In the genomic region with DNA sequence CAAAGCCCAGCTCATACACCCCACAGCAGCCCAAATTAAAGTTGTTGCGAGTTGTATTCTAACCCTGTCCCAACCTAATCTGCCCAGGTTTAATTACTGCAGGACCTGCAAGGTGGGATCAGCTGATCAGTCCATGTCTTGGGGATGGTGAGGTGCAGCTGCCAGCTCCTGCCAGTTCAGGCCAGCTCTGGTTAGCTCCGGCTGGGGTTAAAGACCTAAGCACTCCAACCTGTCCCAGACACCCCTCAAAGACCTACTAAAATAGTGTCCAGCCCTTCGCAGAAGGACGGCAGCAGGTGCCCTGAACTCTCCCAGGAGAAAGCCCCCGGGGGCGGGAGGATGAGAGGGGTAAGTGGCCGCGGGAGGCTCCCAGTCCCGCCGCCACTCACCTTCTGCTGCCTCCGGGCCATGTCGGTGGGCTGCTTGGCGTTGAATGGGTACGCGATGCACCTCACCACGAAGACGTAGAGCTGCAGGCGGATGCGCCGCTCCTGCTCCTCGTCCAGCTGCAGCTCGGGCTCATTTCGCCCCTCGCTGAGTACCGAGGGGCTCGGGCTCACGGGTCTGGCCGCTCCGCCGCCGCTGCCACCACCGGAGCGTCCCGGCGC, we compare ENCODE assay signal across 8 mouse cellular contexts. TPM values are rescaled to one million over a fixed set of nuclear protein-coding genes. Genes with fewer than 3 reads are reported as not detected.
DNase-seq lines count a peak whose midpoint lies in the region; ATAC-seq and TF ChIP-seq lines count a peak whose summit lies in the region.

No protein-coding gene starts in this region.

- WGBS in forebrain, embryonic 12.5 days, result 2% methylated on average over 32 of the region's 35 CpGs
- 2% methylated on average over 35 of the region's 35 CpGs for whole genome bisulfite sequencing in intestine, embryonic 16.5 days
- 3% methylated on average over 34 of the region's 35 CpGs for WGBS in liver, embryonic 16.5 days (ENCODE audit: insufficient replicate concordance)
- WGBS in stomach, embryonic 16.5 days, result 3% methylated on average over 35 of the region's 35 CpGs

- H3K9ac ChIP-seq in forebrain, embryonic 12.5 days, result peak overlapping the region; percentile 57
- peak overlapping the region; percentile 73 for H3K9ac ChIP-seq in intestine, embryonic 16.5 days (ENCODE audit: low read depth, low read length)
- no peak overlapping the region for H3K9ac ChIP-seq in liver, embryonic 16.5 days (ENCODE audit: low read depth, low read length)
- peak overlapping the region; percentile 83 for H3K9ac ChIP-seq in stomach, embryonic 16.5 days (ENCODE audit: low read length)

- ATAC-seq in cerebellum, adult (ENCODE audit: insufficient number of reproducible peaks, low FRiP score, low TSS enrichment), result peak; percentile 28
- ATAC-seq in forebrain, embryonic 12.5 days (ENCODE audit: low FRiP score), result peak; percentile 63
- ATAC-seq in intestine, embryonic 16.5 days, result peak; percentile 52
- no peak for ATAC-seq in liver, embryonic 16.5 days (ENCODE audit: low read depth)
- peak; percentile 6; the same call in 1 of the 2 replicates for ATAC-seq in stomach, embryonic 16.5 days (ENCODE audit: insufficient read depth, low FRiP score)

- no peaks in the 10 kb centered on the region for H3K9me3 ChIP-seq in forebrain, embryonic 12.5 days
- no peaks in the 10 kb centered on the region for H3K9me3 ChIP-seq in intestine, embryonic 16.5 days (ENCODE audit: control insufficient read depth, low read length)
- no peaks in the 10 kb centered on the region for H3K9me3 ChIP-seq in liver, embryonic 16.5 days (replicated peaks; ENCODE audit: control insufficient read depth, low read length)
- H3K9me3 ChIP-seq in stomach, embryonic 16.5 days (replicated peaks; ENCODE audit: control insufficient read depth, low read length), result no peaks in the 10 kb centered on the region

- peak overlapping the region; percentile 75 for H3K4me3 ChIP-seq in left cerebral cortex, adult 2 months
- peak overlapping the region; percentile 65 for H3K4me3 ChIP-seq in forebrain, embryonic 12.5 days (replicated peaks)
- H3K4me3 ChIP-seq in intestine, embryonic 16.5 days (ENCODE audit: low read length), result peak overlapping the region; percentile 71
- peak overlapping the region; percentile 62 for H3K4me3 ChIP-seq in liver, embryonic 16.5 days (ENCODE audit: low read depth, low read length)
- peak overlapping the region; percentile 74 for H3K4me3 ChIP-seq in stomach, embryonic 16.5 days (replicated peaks; ENCODE audit: low read length)

- peak overlapping the region; percentile 78 for H3K27ac ChIP-seq in left cerebral cortex, adult 2 months
- H3K27ac ChIP-seq in forebrain, embryonic 12.5 days, result no peak overlapping the region
- H3K27ac ChIP-seq in intestine, embryonic 16.5 days (ENCODE audit: low read length), result no peak overlapping the region
- H3K27ac ChIP-seq in liver, embryonic 16.5 days (ENCODE audit: low read length), result no peak overlapping the region
- peak overlapping the region; percentile 15; the same call in 1 of the 2 replicates for H3K27ac ChIP-seq in stomach, embryonic 16.5 days (ENCODE audit: low read length)

- 0 out of 2 replicates have a peak, but pooled peaks cover 5% of the 10 kb centered on the region for H3K4me1 ChIP-seq in forebrain, embryonic 12.5 days
- H3K4me1 ChIP-seq in intestine, embryonic 16.5 days (ENCODE audit: control insufficient read depth, insufficient read depth, low read length), result 0 out of 2 replicates have a peak, but pooled peaks cover 10% of the 10 kb centered on the region
- no peaks in the 10 kb centered on the region for H3K4me1 ChIP-seq in liver, embryonic 16.5 days (ENCODE audit: control insufficient read depth, low read depth, low read length)
- peaks cover 3% of the 10 kb centered on the region; the same call in 1 of the 2 replicates for H3K4me1 ChIP-seq in stomach, embryonic 16.5 days (ENCODE audit: control insufficient read depth, insufficient read depth, low read length)

- peak overlapping the region; percentile 91 for H3K4me2 ChIP-seq in forebrain, embryonic 12.5 days
- peak overlapping the region; percentile 89 for H3K4me2 ChIP-seq in intestine, embryonic 16.5 days (ENCODE audit: low read depth, low read length)
- H3K4me2 ChIP-seq in liver, embryonic 16.5 days (ENCODE audit: low read depth, low read length), result peak overlapping the region; percentile 62
- H3K4me2 ChIP-seq in stomach, embryonic 16.5 days (ENCODE audit: low read depth, low read length), result peak overlapping the region; percentile 83

- no peak for TF ChIP-seq CTCF in left cerebral cortex, adult 2 months (IDR thresholded peaks at IDR 0.05)

- DNase-seq in left cerebral cortex, adult 2 months (ENCODE audit: extremely low spot score in 1 of 2, low spot score in 2 of 2), result peak in 1 of 2 experiments; percentile 23
- DNase-seq in left cerebral cortex, adult 8-10 months (ENCODE audit: low spot score in 2 of 2), result no peak
- no peak for DNase-seq in frontal cortex, postnatal 36 days (ENCODE audit: low spot score in 2 of 2)

- peaks cover 34% of the 10 kb centered on the region for H3K27me3 ChIP-seq in forebrain, embryonic 12.5 days
- H3K27me3 ChIP-seq in intestine, embryonic 16.5 days (replicated peaks; ENCODE audit: control insufficient read depth, insufficient read depth, low read length), result peaks cover 22% of the 10 kb centered on the region
- peaks cover 27% of the 10 kb centered on the region for H3K27me3 ChIP-seq in liver, embryonic 16.5 days (ENCODE audit: control insufficient read depth, insufficient read depth, low read depth, low read length)
- peaks cover 8% of the 10 kb centered on the region for H3K27me3 ChIP-seq in stomach, embryonic 16.5 days (ENCODE audit: control insufficient read depth, insufficient read depth, low read length)

- H3K36me3 ChIP-seq in forebrain, embryonic 12.5 days (replicated peaks), result no peaks in the 10 kb centered on the region
- no peaks in the 10 kb centered on the region for H3K36me3 ChIP-seq in intestine, embryonic 16.5 days (ENCODE audit: control insufficient read depth, insufficient read depth, low read length)
- no peaks in the 10 kb centered on the region for H3K36me3 ChIP-seq in liver, embryonic 16.5 days (ENCODE audit: control insufficient read depth, insufficient read depth)
- H3K36me3 ChIP-seq in stomach, embryonic 16.5 days (ENCODE audit: control insufficient read depth, insufficient read depth, low read length), result no peaks in the 10 kb centered on the region

- intact Hi-C loops in left cerebral cortex, adult 2 months (cut with DNase I), result loop anchor here (10.0 kb wide), 1 partner anchor 344 kb away; no protein-coding TSS in a partner anchor

RNA-seq across cellular contexts. Expression of gene Cadps2, which starts 0.7 kb away (rescaled TPM):
- total RNA-seq in left cerebral cortex, adult 2 months (2021), result 10 to 100 TPM; 82.4 to 91.4 TPM
- 10 to 100 TPM; 69.8 to 86.7 (median 77.5) TPM for total RNA-seq in left cerebral cortex, adult 8-10 months (2022)
- 4.0 and 4.2 TPM in 2 replicates for polyA plus RNA-seq in forebrain, embryonic 12.5 days (2016; fragmentation: Nextera tagmentation; extraction: Ambion mirVana)
- polyA plus RNA-seq in intestine, embryonic 16.5 days (2015; fragmentation: Nextera tagmentation; extraction: Ambion mirVana), result 0.55 and 0.57 TPM in 2 replicates
- 0.06 and 0.08 TPM in 2 replicates for polyA plus RNA-seq in liver, embryonic 16.5 days (2015; fragmentation: Nextera tagmentation; extraction: Ambion mirVana)
- polyA plus RNA-seq in stomach, embryonic 16.5 days (2015; fragmentation: Nextera tagmentation; extraction: Ambion mirVana), result 3.3 and 3.4 TPM in 2 replicates

Comparison
In these comparisons a context has a peak if more than half of its experiments do, and no peak if none do; other contexts are left out.
1. H3K27ac ChIP-seq: peak in left cerebral cortex, adult 2 months (single experiment) and stomach, embryonic 16.5 days (single experiment); none in forebrain, embryonic 12.5 days (single experiment), intestine, embryonic 16.5 days (single experiment) and liver, embryonic 16.5 days (single experiment).
2. Peak in every context shown above with its lines, with median percentiles within 50 percentile points of each other: H3K4me3 ChIP-seq and H3K4me2 ChIP-seq.